Mouse (Mus musculus) lung, postnatal 0 days (tissue): ENCODE measurements at regions not wholly inside any gene's neighbourhood (a gene's known extent, or its start where the extent isn't known, plus 50 kb on each side); places are given as distances from the start of the nearest gene placed in this dataset.

Source experiments
- ATAC-seq: fragments of 200-750 bp; cut with Nextera tagmentation; 2 replicates; pipeline ENCODE4 v1.8.0; 2017; ENCODE audit warnings: moderate library complexity
- DNase-seq: peaks from one replicate; pipeline ENCODE4 v3.0.0-alpha.2; 2016; ENCODE audit warnings: low spot score
- H3K27ac ChIP-seq: fragments of 300-500 bp; sonication (generic); 2 replicates; pipeline ENCODE4 v1.5.1; 2014; ENCODE audit warnings: antibody characterized with exemption, mild to moderate bottlenecking, low read length, mixed read lengths
- H3K27me3 ChIP-seq: fragments of 300-500 bp; sonication (generic); replicated peaks from 2 replicates; pipeline ENCODE4 v1.6.1; 2014; ENCODE audit warnings: low read length, mixed read lengths; ENCODE audit not compliant: insufficient read depth
- H3K36me3 ChIP-seq: fragments of 300-500 bp; sonication (generic); 2 replicates; pipeline ENCODE4 v1.6.1; 2014; ENCODE audit warnings: low read length, mixed read lengths; ENCODE audit not compliant: insufficient read depth
- H3K4me1 ChIP-seq: fragments of 300-500 bp; sonication (generic); 2 replicates; pipeline ENCODE4 v1.6.1; 2014; ENCODE audit warnings: antibody characterized with exemption, low read depth, low read length, mixed read lengths; ENCODE audit not compliant: insufficient read depth
- H3K4me2 ChIP-seq: fragments of 300-500 bp; sonication (generic); replicated peaks from 2 replicates; pipeline ENCODE4 v1.6.1; 2014; ENCODE audit warnings: low read depth, mild to moderate bottlenecking, low read length, moderate library complexity, mixed read lengths
- H3K4me3 ChIP-seq: fragments of 300-500 bp; sonication (generic); 2 replicates; pipeline ENCODE4 v1.5.1; 2014; ENCODE audit warnings: low read depth, low read length
- H3K9ac ChIP-seq: fragments of 300-500 bp; sonication (generic); replicated peaks from 2 replicates; pipeline ENCODE4 v1.6.1; 2014; ENCODE audit warnings: low read depth, mild to moderate bottlenecking
- H3K9me3 ChIP-seq: fragments of 300-500 bp; sonication (generic); 2 replicates; pipeline ENCODE4 v1.6.1; 2016; ENCODE audit warnings: low read length, mixed read lengths
- CTCF ChIP-seq: IDR thresholded peaks from 2 replicates; pipeline ENCODE4 v1.5.1; 2016; ENCODE audit warnings: antibody characterized with exemption, mild to moderate bottlenecking
- EP300 ChIP-seq: IDR thresholded peaks from 2 replicates; pipeline ENCODE4 v1.6.1; 2016; ENCODE audit warnings: antibody characterized with exemption, mild to moderate bottlenecking, control low read depth
- WGBS: fragments of 180-500 bp; shearing (Covaris S2); extraction: QIAGEN DNeasy Blood & Tissue Kit; methylation state at CpG from one replicate; pipeline ENCODE4 v1.1.7; 2014; 5-methylcytosine and 5-hydroxymethylcytosine counted together

GRCm38 (mm10) chr10:14333344-14333743 lies 212.1 kb downstream of the Adgrg6 start:
- 52% methylated on average over 4 of the region's 4 CpGs for WGBS
- H3K27me3 ChIP-seq: no peaks in the 10 kb centered on the region
- no peak for ATAC-seq

GRCm38 (mm10) chr10:14332688-14333117 lies 212.8 kb downstream of the Adgrg6 start:
- Histone ChIP-seq H3K4me1 (no peaks in the 10 kb centered on the region), H3K9ac (no peak overlapping the region), H3K9me3 (no peaks in the 10 kb centered on the region), H3K27ac (no peak overlapping the region), H3K4me2 (no peak overlapping the region), H3K27me3 (no peaks in the 10 kb centered on the region), H3K36me3 (no peaks in the 10 kb centered on the region), H3K4me3 (no peak overlapping the region)
- WGBS: 32% methylated on average over 4 of the region's 4 CpGs
- DNase-seq: no peak
- TF ChIP-seq EP300 (no peak), CTCF (no peak)
- peak; percentile 17; the same call in 1 of the 2 replicates for ATAC-seq

More at GRCm38 (mm10) chr10:14333344-14333743, 212.1 kb downstream of the Adgrg6 start:
- Histone ChIP-seq H3K27ac (no peak overlapping the region), H3K4me3 (no peak overlapping the region), H3K9me3 (no peaks in the 10 kb centered on the region), H3K4me1 (no peaks in the 10 kb centered on the region), H3K4me2 (no peak overlapping the region), H3K9ac (no peak overlapping the region), H3K36me3 (no peaks in the 10 kb centered on the region)
- no peak for TF ChIP-seq EP300
- DNase-seq: no peak

- H3K27me3 ChIP-seq: no peaks in the 10 kb centered on the region
- H3K9me3 ChIP-seq: no peaks in the 10 kb centered on the region
- ATAC-seq (no peak), DNase-seq (no peak)
- no peak overlapping the region for H3K4me3 ChIP-seq
- WGBS: 54% methylated on average over 2 of the region's 2 CpGs
- no peaks in the 10 kb centered on the region for H3K36me3 ChIP-seq
- H3K9ac ChIP-seq: no peak overlapping the region
- H3K27ac ChIP-seq: no peak overlapping the region
- H3K4me2 ChIP-seq: no peak overlapping the region
- TF ChIP-seq CTCF: no peak
- no peak for TF ChIP-seq EP300
- no peaks in the 10 kb centered on the region for H3K4me1 ChIP-seq
These were observed 216.6 kb downstream of the Adgrg6 start for GRCm38 (mm10) chr10:14328846-14329245.

- no peak for DNase-seq
- no peak overlapping the region for H3K27ac ChIP-seq
- no peak overlapping the region for H3K4me3 ChIP-seq
- no peaks in the 10 kb centered on the region for H3K36me3 ChIP-seq
- H3K4me1 ChIP-seq: no peaks in the 10 kb centered on the region
- no peak overlapping the region for H3K9ac ChIP-seq
- no peaks in the 10 kb centered on the region for H3K9me3 ChIP-seq
- 79% methylated on average over 6 of the region's 6 CpGs for WGBS
- no peak overlapping the region for H3K4me2 ChIP-seq
- ATAC-seq: no peak
- no peak for TF ChIP-seq EP300
- TF ChIP-seq CTCF: no peak
- no peaks in the 10 kb centered on the region for H3K27me3 ChIP-seq
These were observed 219.2 kb downstream of the Adgrg6 start for GRCm38 (mm10) chr10:14326229-14326628.

GRCm38 (mm10) chr10:14321503-14321902 lies 224.0 kb downstream of the Adgrg6 start:
- TF ChIP-seq CTCF (peak; percentile 86), EP300 (no peak)
- no peaks in the 10 kb centered on the region for H3K27me3 ChIP-seq
- no peak for ATAC-seq
- H3K4me2 ChIP-seq: no peak overlapping the region
- H3K4me1 ChIP-seq: no peaks in the 10 kb centered on the region
- DNase-seq: peak; percentile 57
- no peak overlapping the region for H3K9ac ChIP-seq
- H3K4me3 ChIP-seq: no peak overlapping the region
- WGBS: 0% methylated on average over 4 of the region's 4 CpGs
- H3K36me3 ChIP-seq: no peaks in the 10 kb centered on the region
- no peak overlapping the region for H3K27ac ChIP-seq
- no peaks in the 10 kb centered on the region for H3K9me3 ChIP-seq

- H3K9ac ChIP-seq: no peak overlapping the region
- no peaks in the 10 kb centered on the region for H3K27me3 ChIP-seq
- ATAC-seq (no peak), DNase-seq (no peak)
- no peak overlapping the region for H3K4me2 ChIP-seq
- H3K36me3 ChIP-seq: no peaks in the 10 kb centered on the region
- H3K27ac ChIP-seq: no peak overlapping the region
- H3K4me1 ChIP-seq: no peaks in the 10 kb centered on the region
- no peak overlapping the region for H3K4me3 ChIP-seq
- TF ChIP-seq EP300 (no peak), CTCF (no peak)
- no peaks in the 10 kb centered on the region for H3K9me3 ChIP-seq
- WGBS: 82% methylated on average over 7 of the region's 7 CpGs
These were observed 230.2 kb downstream of the Adgrg6 start for GRCm38 (mm10) chr10:14315232-14315631.

- DNase-seq (no peak), ATAC-seq (no peak)
- Histone ChIP-seq H3K9ac (no peak overlapping the region), H3K27me3 (no peaks in the 10 kb centered on the region), H3K4me3 (no peak overlapping the region), H3K4me1 (no peaks in the 10 kb centered on the region), H3K27ac (no peak overlapping the region), H3K4me2 (no peak overlapping the region), H3K36me3 (no peaks in the 10 kb centered on the region), H3K9me3 (no peaks in the 10 kb centered on the region)
- WGBS: 36% methylated on average over 4 of the region's 4 CpGs
- TF ChIP-seq EP300 (no peak), CTCF (no peak)
These were observed 230.9 kb downstream of the Adgrg6 start for GRCm38 (mm10) chr10:14314607-14315006.
